Mouse (Mus musculus) ES-E14 (cell line): ENCODE measurements at regions not wholly inside any gene's neighbourhood (a gene's known extent, or its start where the extent isn't known, plus 50 kb on each side); places are given as distances from the start of the nearest gene placed in this dataset.

ENCODE experiments used
- CHD2 ChIP-seq: IDR thresholded peaks from 2 replicates; pipeline ENCODE4 v1.6.1; 2014; ENCODE audit warnings: mild to moderate bottlenecking, low read depth, low read length, inconsistent platforms
- MAFK ChIP-seq: IDR thresholded peaks from 2 replicates; pipeline ENCODE4 v1.6.1; 2014; ENCODE audit warnings: mild to moderate bottlenecking, low read depth, low read length, inconsistent platforms; ENCODE audit not compliant: insufficient read depth

DNA sequence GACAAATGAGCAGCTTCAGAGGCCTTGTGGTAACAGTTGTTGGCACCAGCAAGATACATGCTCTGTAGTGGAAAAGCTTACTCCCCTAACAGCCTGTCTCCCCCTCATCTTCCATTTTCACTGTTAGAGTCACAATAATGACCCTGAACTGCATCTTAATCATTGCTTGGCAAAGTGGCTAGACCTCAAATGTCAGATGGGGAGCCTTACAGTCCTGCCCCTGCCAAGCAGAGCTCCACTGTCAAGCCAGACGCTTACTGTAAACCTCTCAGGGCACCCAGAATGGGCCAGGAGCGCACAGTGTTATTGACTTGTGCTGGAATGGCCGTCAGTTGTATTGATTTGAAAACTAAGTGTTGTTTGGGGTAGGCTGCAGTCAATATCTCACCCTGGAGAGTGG lies 172.5 kb downstream of the Tex29 start:
- TF ChIP-seq MAFK, result no peak
- no peak for TF ChIP-seq CHD2
